Comparison of ENCODE assay signal across 19 mouse cellular contexts in genomic region chr6:134387396-134387795, GRCm38 (mm10). TPM values are rescaled to one million over a fixed set of nuclear protein-coding genes. Genes with fewer than 3 reads are reported as not detected.
DNase-seq lines count a peak whose midpoint lies in the region; TF ChIP-seq lines count a peak whose summit lies in the region.
"Had no signal": no experiment of that assay in that cellular context is flagged by ENCODE, and none has a peak within 500 bp of the region (broad histone marks: within the 10 kb centered on the region; RNA-seq: fewer than 3 reads in every experiment).

No protein-coding gene starts in this region.

- TF ChIP-seq CTCF in brain, embryonic 14.5 days (IDR thresholded peaks at IDR 0.05; ENCODE audit: borderline replicate concordance, extremely low read depth, insufficient read depth, insufficient read length), result no peak

- peak; percentile 53 to 71 for DNase-seq in adrenal gland, adult (ENCODE audit: inconsistent age in 2 of 2, low spot score in 1 of 2)
- DNase-seq in adrenal gland, adult 18-20 months (ENCODE audit: low spot score in 2 of 2), result no peak
- DNase-seq in heart, adult 11 months, result peak; percentile 73
- DNase-seq in heart, postnatal 36 days, result no peak
- peak; percentile 26 for DNase-seq in 416B (ENCODE audit: low read depth)
- peak; percentile 16 for DNase-seq in brain, embryonic 14.5 days (ENCODE audit: low read depth)
- no peak for DNase-seq in layer of hippocampus, postnatal 25 days (ENCODE audit: extremely low spot score in 1 of 2, low spot score in 1 of 2)
- DNase-seq in kidney, adult 11 months, result no peak
- DNase-seq: cerebellum, adult 2 months; cerebellum, postnatal 10 days; embryo, embryonic 11 days; gastrocnemius, postnatal 10 days; heart, adult 2 months; heart, postnatal 4 days had no signal

- no peak for TF ChIP-seq POLR2A in brain, embryonic 14.5 days (IDR thresholded peaks at IDR 0.05; ENCODE audit: borderline replicate concordance, extremely low read depth, insufficient read depth, insufficient read length, poor library complexity, severe bottlenecking)

- intact Hi-C loops in heart, postnatal 36 days (cut with DNase I), result no loop called here

RNA-seq across cellular contexts. Expression of gene Bcl2l14, which starts 8.7 kb away (rescaled TPM):
- not detected for total RNA-seq in adrenal gland, adult 18-20 months (2021)
- total RNA-seq in heart, postnatal 36 days (2021), result not detected
- polyA plus RNA-seq in brain, embryonic 14.5 days (2012; rRNA removed), result not detected in 2 replicates
- not detected for total RNA-seq in layer of hippocampus, postnatal 25 days (2021)
- total RNA-seq: gastrocnemius, postnatal 10 days; gastrocnemius, postnatal 4 days; heart, adult 2 months; heart, postnatal 4 days had no signal
- polyA plus RNA-seq: C2C12; cerebellum, adult 2 months; erythroblast, embryonic 14.5 days; forebrain, embryonic 14.5 days; heart, postnatal 0 days had no signal

Comparison
In these comparisons a context has a peak if more than half of its experiments do, and no peak if none do; other contexts are left out.
1. DNase-seq: peak in adrenal gland, adult (2 of 2), heart, adult 11 months (single experiment), 416B (single experiment) and brain, embryonic 14.5 days (single experiment); none in adrenal gland, adult 18-20 months (0 of 2), heart, postnatal 36 days (0 of 2), layer of hippocampus, postnatal 25 days (0 of 2) and kidney, adult 11 months (single experiment).